Mouse (Mus musculus) hematopoietic stem cell, adult 5-6 weeks (primary cell): ENCODE measurements around the gene Kank3. TPM values are rescaled to one million over a fixed set of nuclear protein-coding genes. Genes with fewer than 3 reads are reported as not detected.

Experiments used
- ATAC-seq, 2 experiments: fragments of 125-278 bp in 1 of 2; replicated peaks in 1 of 2; 2 replicates each; pipeline ENCODE4 v1.8.0; 2016 to 2017; ENCODE audit warnings: inconsistent platforms in 2 of 2, mild to moderate bottlenecking in 2 of 2, moderate number of reproducible peaks in 2 of 2, low read depth in 1 of 2, moderate TSS enrichment in 1 of 2; ENCODE audit not compliant: low FRiP score in 2 of 2, poor library complexity in 2 of 2, severe bottlenecking in 2 of 2, insufficient read depth in 1 of 2, low TSS enrichment in 1 of 2
- total RNA-seq: library from RNA; stranded (forward); fragments of 172-1452, 232-1000 nt; gene quantifications from 2 replicates; pipeline ENCODE4 v1.2.3, GENCODE M21; 2017

Gene Kank3
- total RNA-seq, 1 experiment from 2014 or later = 7.6 TPM

DNA sequence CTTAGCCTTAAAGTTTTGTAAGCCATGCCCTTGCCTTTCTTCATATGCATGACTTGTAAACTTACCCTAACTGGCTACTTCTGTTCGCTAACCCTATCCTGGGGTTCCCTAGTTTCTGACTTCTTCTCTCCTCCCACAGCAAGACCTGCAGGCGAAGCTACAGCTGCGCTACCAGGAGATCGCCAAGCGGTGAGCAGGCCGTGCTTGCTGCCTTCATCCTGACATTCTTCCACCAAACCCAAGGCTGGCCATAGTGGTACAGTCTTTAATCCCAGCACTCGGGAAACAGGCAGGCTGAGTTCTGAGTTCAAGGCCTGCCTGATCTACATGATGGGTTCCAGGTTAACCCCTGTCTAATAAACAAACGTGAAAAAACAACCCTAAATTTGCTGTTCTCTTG, 15.1 kb downstream of the Kank3 start:
- no peak for ATAC-seq

DNA sequence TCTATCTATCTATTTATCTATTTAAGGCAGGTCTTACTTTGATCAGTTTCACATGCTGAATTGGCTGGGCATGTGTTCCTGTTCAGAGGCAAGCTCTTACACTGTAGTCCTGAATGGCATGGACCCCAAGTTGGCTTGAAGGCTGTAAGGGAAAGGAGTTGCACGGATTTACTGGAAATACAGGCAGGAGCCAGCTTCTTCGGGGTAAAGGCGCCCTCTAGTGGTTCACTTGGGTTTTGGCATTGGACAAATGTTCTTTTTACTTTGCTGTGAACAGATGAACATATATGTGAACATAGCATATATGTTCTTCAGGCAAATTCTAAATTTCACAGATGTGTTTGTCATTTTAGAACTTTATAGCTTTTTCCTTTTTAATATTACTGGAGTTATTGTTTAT, 16.5 kb downstream of the Kank3 start:
- peak in 1 of 2 experiments; percentile 43; a peak in 1 of 4 replicates for ATAC-seq

DNA sequence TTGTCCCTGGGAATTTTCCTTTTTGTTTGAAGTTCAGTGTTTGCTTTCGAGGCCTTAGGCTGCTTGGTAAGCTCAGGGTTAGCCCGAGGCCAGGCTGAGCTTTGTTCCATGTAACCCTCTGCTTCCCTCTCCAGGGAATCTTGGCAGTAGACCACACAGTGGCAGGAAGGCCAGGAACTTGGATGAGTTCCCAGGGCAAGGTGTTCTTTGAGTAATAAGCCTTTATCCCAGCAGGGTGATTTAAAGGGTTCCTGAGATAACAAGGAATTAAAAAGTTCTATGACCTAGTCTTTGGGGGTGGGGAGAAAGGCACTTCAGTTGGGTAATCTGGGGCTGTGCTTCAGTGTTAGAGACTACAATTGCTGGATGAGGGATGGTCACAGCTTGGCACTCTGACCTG, 18.6 kb downstream of the Kank3 start:
- ATAC-seq = no peak

DNA sequence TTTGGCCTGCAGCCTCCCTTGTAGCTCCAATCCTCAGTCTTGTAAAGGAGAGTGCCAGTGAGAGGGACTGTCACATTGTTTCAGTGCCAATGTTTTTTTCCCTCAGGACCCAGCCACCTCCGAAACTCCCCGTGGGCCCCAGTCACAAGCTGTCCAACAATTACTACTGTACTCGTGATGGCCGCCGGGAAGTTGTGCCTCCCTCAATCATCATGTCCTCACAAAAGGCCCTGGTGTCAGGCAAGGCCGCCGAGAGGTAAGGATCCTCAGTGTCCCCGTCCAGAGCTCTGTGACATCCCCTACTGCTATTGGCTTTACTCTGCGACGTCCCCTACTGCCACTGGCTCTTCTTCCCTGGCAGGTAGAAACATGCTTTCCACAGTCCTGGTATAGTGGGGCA, 19.2 kb downstream of the Kank3 start:
- no peak for ATAC-seq

GRCm38 (mm10) chr17:33842966-33843795, 32.9 kb downstream of the Kank3 start, which contains the start of gene Cd320:
Gene Cd320, plus strand, starts transcription at chr17:33843091.
- peak; percentile 89 to 94 for ATAC-seq

- no peak for ATAC-seq
Observed at GRCm38 (mm10) chr17:33844196-33844595, 33.9 kb downstream of the Kank3 start.

GRCm38 (mm10) chr17:33848139-33848538, 37.8 kb downstream of the Kank3 start:
- no peak for ATAC-seq

DNA sequence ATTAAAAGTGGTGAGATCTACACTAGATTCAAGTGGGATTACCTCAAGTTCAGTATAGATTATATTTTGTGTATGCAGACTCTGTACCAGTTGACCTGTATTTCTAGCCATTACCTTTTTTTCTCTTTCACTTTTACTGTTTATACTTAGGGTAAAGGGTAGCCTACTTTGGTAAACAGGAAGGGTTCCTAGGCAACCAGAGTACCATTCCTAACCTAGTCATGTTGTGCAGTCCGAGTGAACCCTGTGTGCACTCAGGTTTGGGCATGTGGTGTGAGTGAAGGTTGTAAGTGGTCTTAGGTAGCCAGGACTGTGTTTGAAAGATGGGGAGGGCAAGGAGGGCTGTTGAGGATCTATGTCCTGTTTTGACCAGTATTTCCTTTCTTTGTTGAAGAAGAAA, 41.0 kb downstream of the Kank3 start:
- ATAC-seq = peak; percentile 10 to 17; a peak in 1 of 4 replicates

DNA sequence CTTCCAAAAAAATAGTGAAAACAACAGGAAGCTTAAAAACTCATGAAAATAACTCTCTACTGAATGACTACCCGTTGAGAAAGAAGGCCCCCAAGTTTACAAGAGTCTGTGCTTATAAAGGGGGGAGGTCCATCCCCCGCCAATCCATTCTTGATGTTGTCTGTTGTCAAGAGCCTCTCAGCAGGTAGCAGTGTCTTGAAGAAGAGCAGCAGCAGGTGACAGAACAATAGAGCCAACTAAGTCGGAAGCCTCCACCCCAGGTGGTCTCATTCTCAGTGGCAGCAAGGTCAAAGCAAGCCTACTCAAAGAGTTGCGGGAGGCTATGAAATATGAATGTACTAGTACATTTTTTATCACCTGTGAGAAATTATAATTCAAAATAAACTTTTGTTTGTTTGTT, 47.5 kb downstream of the Kank3 start:
- no peak for ATAC-seq

GRCm38 (mm10) chr17:33865330-33866030, 55.2 kb downstream of the Kank3 start:
- peak; percentile 87 to 91 for ATAC-seq

Other genes starting within 250 kb of the Kank3 start
- gene Zfp414, start 181.4 kb upstream of the Kank3 start, total RNA-seq = 19.2 and 19.3 TPM in 2 replicates
- 2.7 and 3.0 TPM in 2 replicates for gene Pram1, start 172.5 kb upstream of the Kank3 start, total RNA-seq
- gene Hnrnpm, start 123.7 kb upstream of the Kank3 start, total RNA-seq = 275 and 543 TPM in 2 replicates
- 20.5 and 28.7 TPM in 2 replicates for gene March2, start 91.8 kb upstream of the Kank3 start, total RNA-seq
- 31.6 and 49.3 TPM in 2 replicates for gene Rab11b, start 50.0 kb upstream of the Kank3 start, total RNA-seq
- gene Angptl4, start 28.7 kb upstream of the Kank3 start, total RNA-seq = 5.6 and 6.6 TPM in 2 replicates
- 2,029 and 3,129 TPM in 2 replicates for gene Rps28, start 14.0 kb downstream of the Kank3 start, total RNA-seq
- 123 and 126 TPM in 2 replicates for gene Ndufa7, start 14.1 kb downstream of the Kank3 start, total RNA-seq
- 11.3 and 22.1 TPM in 2 replicates for gene Cd320, start 32.6 kb downstream of the Kank3 start, total RNA-seq
- not detected in 2 replicates for gene Gm7029, start 63.3 kb downstream of the Kank3 start, total RNA-seq
- 24.7 and 37.6 TPM in 2 replicates for gene Kifc1, start 80.1 kb downstream of the Kank3 start, total RNA-seq
- gene Platr17, start 94.6 kb downstream of the Kank3 start, total RNA-seq = 3.3 and 4.4 TPM in 2 replicates
- gene Daxx, start 98.9 kb downstream of the Kank3 start, total RNA-seq = 26.5 and 27.7 TPM in 2 replicates
- gene Tapbp, start 105.4 kb downstream of the Kank3 start, total RNA-seq = 71.1 and 79.8 TPM in 2 replicates
- gene Zbtb22, start 105.4 kb downstream of the Kank3 start, total RNA-seq = 20.4 and 21.4 TPM in 2 replicates
- gene Rgl2, start 119.0 kb downstream of the Kank3 start, total RNA-seq = 36.6 and 57.1 TPM in 2 replicates
- gene Pfdn6, start 129.8 kb downstream of the Kank3 start, total RNA-seq = 89.1 and 115 TPM in 2 replicates
- 34.8 and 57.1 TPM in 2 replicates for gene Wdr46, start 130.1 kb downstream of the Kank3 start, total RNA-seq
- gene B3galt4, start 141.0 kb downstream of the Kank3 start, total RNA-seq = 3.1 and 7.3 TPM in 2 replicates
- 18.1 and 19.1 TPM in 2 replicates for gene Vps52, start 145.3 kb downstream of the Kank3 start, total RNA-seq
- 1,150 and 1,883 TPM in 2 replicates for gene Rps18, start 145.5 kb downstream of the Kank3 start, total RNA-seq
- 1,467 and 1,957 TPM in 2 replicates for gene H2-K1, start 189.8 kb downstream of the Kank3 start, total RNA-seq
- 10.6 and 15.7 TPM in 2 replicates for gene Ring1, start 214.2 kb downstream of the Kank3 start, total RNA-seq
- gene H2-Ke6, start 217.5 kb downstream of the Kank3 start, total RNA-seq = 81.8 and 89.3 TPM in 2 replicates
- gene Slc39a7, start 221.2 kb downstream of the Kank3 start, total RNA-seq = 60.8 and 96.9 TPM in 2 replicates
- 41.2 and 51.3 TPM in 2 replicates for gene Rxrb, start 221.3 kb downstream of the Kank3 start, total RNA-seq
- 2.4 and 2.9 TPM in 2 replicates for gene Col11a2, start 228.9 kb downstream of the Kank3 start, total RNA-seq